ENCODE assay signal across 8 mouse cellular contexts in the genomic region with DNA sequence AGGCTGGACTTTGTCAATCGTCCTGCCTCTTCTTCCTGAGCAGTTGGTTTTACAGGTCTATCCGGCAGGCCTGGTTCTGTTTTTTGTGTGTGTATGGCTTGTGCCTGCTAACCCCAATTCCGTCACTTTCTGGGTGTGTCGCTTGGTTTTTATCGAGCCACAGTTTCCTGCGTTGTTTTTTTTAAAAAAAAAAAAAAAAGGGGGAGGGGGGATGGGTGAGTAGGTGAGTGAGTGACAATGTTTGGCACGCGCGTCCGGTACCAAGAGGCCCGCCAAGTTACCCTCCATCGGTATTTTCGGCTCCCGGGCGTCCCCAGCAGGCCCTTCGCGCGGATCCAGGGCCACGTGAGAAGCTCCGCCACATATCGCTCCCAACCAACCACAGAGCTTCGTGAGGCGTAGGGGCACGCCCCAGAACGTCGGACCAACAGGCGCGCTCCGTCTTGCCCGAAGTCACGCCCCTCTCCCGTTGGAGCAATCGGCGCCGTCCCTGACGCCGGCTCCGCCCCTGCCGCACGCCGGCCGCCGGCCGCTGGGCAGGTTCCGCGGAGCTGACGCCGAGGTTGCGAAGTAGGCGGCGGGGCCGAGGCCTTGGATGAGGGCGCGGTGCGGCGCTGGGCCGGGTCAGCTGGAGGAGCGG. TPM values are rescaled to one million over a fixed set of nuclear protein-coding genes. Genes with fewer than 3 reads are reported as not detected.
DNase-seq lines count a peak whose midpoint lies in the region; ATAC-seq and TF ChIP-seq lines count a peak whose summit lies in the region.

Gene Tatdn2, plus strand, starts transcription at position 469 of the 640 bp plus-strand sequence.

- no peaks in the 10 kb centered on the region for H3K9me3 ChIP-seq in MEL (replicated peaks; ENCODE audit: insufficient read depth, low read length)
- no peaks in the 10 kb centered on the region for H3K9me3 ChIP-seq in forebrain, postnatal 0 days (ENCODE audit: low read length)
- H3K9me3 ChIP-seq in lung, embryonic 15.5 days, result no peaks in the 10 kb centered on the region

- H3K4me1 ChIP-seq in MEL (ENCODE audit: control insufficient read depth in 1 of 2, insufficient read depth in 2 of 2, low read length in 2 of 2), result peaks cover 28 to 49% of the 10 kb centered on the region in 2 experiments
- H3K4me1 ChIP-seq in cerebellum, adult 2 months (ENCODE audit: control insufficient read depth, insufficient read depth, low read length), result peaks cover 4% of the 10 kb centered on the region
- peaks cover 14% of the 10 kb centered on the region; the same call in 1 of the 2 replicates for H3K4me1 ChIP-seq in forebrain, postnatal 0 days (ENCODE audit: insufficient read depth)
- H3K4me1 ChIP-seq in lung, embryonic 15.5 days, result peaks cover 23% of the 10 kb centered on the region

- peak within 1 kb of the TSS; percentile 99 for H3K27ac ChIP-seq in MEL (ENCODE audit: control insufficient read depth, low read depth, low read length)
- peak within 1 kb of the TSS; percentile 39 for H3K27ac ChIP-seq in cerebellum, adult 2 months (ENCODE audit: insufficient read depth, low read length)
- peak within 1 kb of the TSS; percentile 84 for H3K27ac ChIP-seq in forebrain, postnatal 0 days (ENCODE audit: low read depth, low read length)
- peak within 1 kb of the TSS; percentile 96 for H3K27ac ChIP-seq in lung, embryonic 15.5 days

- peak; percentile 62 to 84; a peak in 3 of 4 replicates for TF ChIP-seq EP300 in MEL (IDR thresholded peaks at IDR 0.05; ENCODE audit: low read depth in 1 of 2, low read length in 2 of 2)

- TF ChIP-seq RAD21 in MEL (IDR thresholded peaks at IDR 0.05; ENCODE audit: low read depth, low read length), result no peak

- TF ChIP-seq CTCF in MEL (IDR thresholded peaks at IDR 0.05 in 2 of 3, conservative IDR thresholded peaks at IDR 0.05 in 1 of 3; ENCODE audit: control insufficient read depth in 1 of 3, insufficient read depth in 1 of 3, low read depth in 2 of 3, low read length in 3 of 3, poor library complexity in 1 of 3, severe bottlenecking in 1 of 3), result 0 out of 6 replicates have a peak, but pooled peaks of 1 of the 3 experiments have one; percentile 12
- TF ChIP-seq CTCF in cerebellum, adult 2 months (IDR thresholded peaks at IDR 0.05; ENCODE audit: borderline replicate concordance, insufficient read depth, low read depth, low read length), result no peak
- TF ChIP-seq CTCF in forebrain, postnatal 0 days (IDR thresholded peaks at IDR 0.05; ENCODE audit: low read depth), result peak; percentile 29

- peaks cover 22 to 62% of the 10 kb centered on the region in 2 experiments for H3K36me3 ChIP-seq in MEL (ENCODE audit: control insufficient read depth in 1 of 2, insufficient read depth in 2 of 2, low read length in 2 of 2)
- H3K36me3 ChIP-seq in forebrain, postnatal 0 days (ENCODE audit: insufficient read depth), result peaks cover 12% of the 10 kb centered on the region
- H3K36me3 ChIP-seq in lung, embryonic 15.5 days, result peaks cover 12% of the 10 kb centered on the region

- peak within 1 kb of the TSS; percentile 96 for H3K9ac ChIP-seq in MEL (ENCODE audit: control insufficient read depth, low read depth, low read length, poor library complexity, severe bottlenecking)
- H3K9ac ChIP-seq in forebrain, postnatal 0 days, result peak within 1 kb of the TSS; percentile 67
- H3K9ac ChIP-seq in lung, embryonic 15.5 days, result peak within 1 kb of the TSS; percentile 73

- no peaks in the 10 kb centered on the region for H3K27me3 ChIP-seq in MEL (ENCODE audit: control insufficient read depth in 1 of 2, insufficient read depth in 2 of 2, low read length in 2 of 2)
- H3K27me3 ChIP-seq in cerebellum, adult 2 months (ENCODE audit: control insufficient read depth, insufficient read depth, low read length), result no peaks in the 10 kb centered on the region
- no peaks in the 10 kb centered on the region for H3K27me3 ChIP-seq in forebrain, postnatal 0 days (ENCODE audit: insufficient read depth, low read length)
- H3K27me3 ChIP-seq in lung, embryonic 15.5 days, result no peaks in the 10 kb centered on the region

- peak; percentile 100 for ATAC-seq in forebrain, postnatal 0 days
- ATAC-seq in lung, embryonic 15.5 days (ENCODE audit: borderline replicate concordance, extremely low read depth, low FRiP score, low TSS enrichment), result peak; percentile 98

- peak; percentile 99 for DNase-seq in MEL (ENCODE audit: low read depth, low spot score)
- peak; percentile 95 to 99 for DNase-seq in cerebellum, adult 2 months
- DNase-seq in forebrain, postnatal 0 days, result peak; percentile 97
- peak; percentile 96 for DNase-seq in heart, postnatal 4 days
- peak; percentile 97 for DNase-seq in layer of hippocampus, adult 8-10 months (ENCODE audit: low spot score in 2 of 2)
- DNase-seq in ovary, adult 18-20 months (ENCODE audit: low spot score), result peak; percentile 98
- DNase-seq in thymus, postnatal 0 days (ENCODE audit: low spot score), result peak; percentile 98

- peaks cover 56% of the 10 kb centered on the region for H3K79me2 ChIP-seq in MEL (ENCODE audit: control insufficient read depth, insufficient read depth, low read length, poor library complexity)

- WGBS in cerebellum, adult 2 months, result under 1% methylated on average over 53 of the region's 58 CpGs
- WGBS in forebrain, postnatal 0 days, result 2% methylated on average over 55 of the region's 58 CpGs
- WGBS in lung, embryonic 15.5 days, result under 1% methylated on average over 46 of the region's 58 CpGs

- H3K4me3 ChIP-seq in MEL (ENCODE audit: control insufficient read depth in 1 of 2, insufficient read depth in 1 of 2, low read depth in 2 of 2, low read length in 2 of 2), result peak within 1 kb of the TSS; percentile 78 to 89
- peak within 1 kb of the TSS; percentile 81 for H3K4me3 ChIP-seq in cerebellum, adult 2 months (replicated peaks; ENCODE audit: insufficient read depth, low read depth, low read length)
- peak within 1 kb of the TSS; percentile 92 for H3K4me3 ChIP-seq in forebrain, postnatal 0 days (ENCODE audit: low read depth, low read length)
- peak within 1 kb of the TSS; percentile 93 for H3K4me3 ChIP-seq in lung, embryonic 15.5 days

- TF ChIP-seq POLR2A in MEL (IDR thresholded peaks at IDR 0.05; ENCODE audit: control insufficient read depth in 1 of 2, insufficient read depth in 1 of 2, low read depth in 1 of 2, low read length in 2 of 2, poor library complexity in 1 of 2), result peak; percentile 55 to 72; a peak in 3 of 4 replicates
- TF ChIP-seq POLR2A in cerebellum, adult 2 months (IDR thresholded peaks at IDR 0.05; ENCODE audit: borderline replicate concordance, insufficient read depth, low read length), result peak; percentile 86

- peak within 1 kb of the TSS; percentile 99 for H3K4me2 ChIP-seq in forebrain, postnatal 0 days (ENCODE audit: low read depth)
- peak within 1 kb of the TSS; percentile 96 for H3K4me2 ChIP-seq in lung, embryonic 15.5 days

TF ChIP-seq in MEL, 35 proteins besides CTCF, POLR2A, EP300 and RAD21 (continues in another document):
- TF ChIP-seq TAL1 (IDR thresholded peaks at IDR 0.05; ENCODE audit: low read length), result no peak
- peak; percentile 77 for TF ChIP-seq HCFC1 (IDR thresholded peaks at IDR 0.05; ENCODE audit: low read depth, low read length)
- TF ChIP-seq MAZ (IDR thresholded peaks at IDR 0.05; ENCODE audit: low read depth, low read length), result no peak
- TF ChIP-seq MXI1 (IDR thresholded peaks at IDR 0.05; ENCODE audit: low read depth, low read length), result peak; percentile 87
- TF ChIP-seq ZKSCAN1 (IDR thresholded peaks at IDR 0.05; ENCODE audit: low read depth, low read length), result peak; percentile 61; the same call in 1 of the 2 replicates
- TF ChIP-seq UBTF (IDR thresholded peaks at IDR 0.05; ENCODE audit: borderline replicate concordance, insufficient read depth, low read depth, low read length), result no peak
- peak; percentile 94 for TF ChIP-seq SIN3A (IDR thresholded peaks at IDR 0.05; ENCODE audit: low read length)
- no peak for TF ChIP-seq JUND (IDR thresholded peaks at IDR 0.05; ENCODE audit: low read depth, low read length)
- TF ChIP-seq MEF2A (IDR thresholded peaks at IDR 0.05; ENCODE audit: extremely low read depth, insufficient replicate concordance, low read depth, low read length, poor library complexity, severe bottlenecking), result no peak
- peak; percentile 77 for TF ChIP-seq NELFE (IDR thresholded peaks at IDR 0.05; ENCODE audit: low read depth, low read length)
- TF ChIP-seq NRF1 (IDR thresholded peaks at IDR 0.05; ENCODE audit: insufficient read depth, low read depth, low read length, poor library complexity, severe bottlenecking), result 0 out of 2 replicates have a peak, but pooled peaks have one; percentile 7
- no peak for TF ChIP-seq ZC3H11A (IDR thresholded peaks at IDR 0.05; ENCODE audit: low read depth, low read length)
- peak; percentile 94 for TF ChIP-seq MAX (IDR thresholded peaks at IDR 0.05; ENCODE audit: low read length)
- TF ChIP-seq RCOR1 (IDR thresholded peaks at IDR 0.05; ENCODE audit: low read depth, low read length), result peak; percentile 30; the same call in 1 of the 2 replicates
- no peak for TF ChIP-seq MAFK (IDR thresholded peaks at IDR 0.05; ENCODE audit: borderline replicate concordance, low read depth, low read length)
- TF ChIP-seq CHD2 (IDR thresholded peaks at IDR 0.05; ENCODE audit: low read length), result peak; percentile 43; the same call in 1 of the 2 replicates
- TF ChIP-seq TCF12 (IDR thresholded peaks at IDR 0.05; ENCODE audit: low read depth, low read length), result peak; percentile 62
- no peak for TF ChIP-seq KAT2A (conservative IDR thresholded peaks at IDR 0.05; ENCODE audit: low read depth, low read length)
- peak; percentile 99 for TF ChIP-seq ZNF384 (IDR thresholded peaks at IDR 0.05; ENCODE audit: low read depth, low read length)
- no peak for TF ChIP-seq GABPA (IDR thresholded peaks at IDR 0.05; ENCODE audit: low read depth, low read length)
- TF ChIP-seq POLR2AphosphoS2 (IDR thresholded peaks at IDR 0.05; ENCODE audit: low read length), result peak; percentile 83
- peak; percentile 89 for TF ChIP-seq USF1 (IDR thresholded peaks at IDR 0.05; ENCODE audit: low read depth, low read length)
- peak; percentile 93 for TF ChIP-seq BHLHE40 (IDR thresholded peaks at IDR 0.05; ENCODE audit: borderline replicate concordance, low read depth, low read length)

RNA-seq across cellular contexts. Expression of gene Tatdn2, which starts in this region (rescaled TPM):
- 111 and 136 TPM in 2 replicates for total RNA-seq in MEL (2012; rRNA removed)
- polyA plus RNA-seq in MEL (2012; ENCODE audit: insufficient read depth in 1 of 2, insufficient read length in 2 of 2, low read depth in 1 of 2, low replicate concordance in 2 of 2, missing spikeins in 1 of 2), result 100 to 1,000 TPM; 102 to 121 TPM
- polyA plus RNA-seq in cerebellum, adult 2 months (2012; rRNA removed), result 28.9 and 31.0 TPM in 2 replicates
- 67.0 and 69.2 TPM in 2 replicates for total RNA-seq in forebrain, postnatal 0 days (2014; rRNA removed)
- polyA plus RNA-seq in forebrain, postnatal 0 days (2015; fragmentation: Nextera tagmentation; extraction: Ambion mirVana), result 1.4 and 1.7 TPM in 2 replicates
- total RNA-seq in heart, postnatal 4 days (2021), result 10 to 100 TPM; 76.2 to 80.7 TPM
- total RNA-seq in layer of hippocampus, adult 8-10 months (2022), result 10 to 100 TPM; 63.5 to 73.0 (median 68.1) TPM
- 0.37 and 0.67 TPM in 2 replicates for polyA plus RNA-seq in lung, embryonic 15.5 days (2015; fragmentation: Nextera tagmentation; extraction: Ambion mirVana)
- 1.5 and 1.7 TPM in 2 replicates for polyA plus RNA-seq in thymus, postnatal 0 days (2015; fragmentation: Nextera tagmentation; extraction: Ambion mirVana)

Comparison
In these comparisons a context has a peak if more than half of its experiments do, and no peak if none do; other contexts are left out.
1. Peak in every context shown above with its lines: DNase-seq, ATAC-seq, H3K4me3 ChIP-seq and H3K27ac ChIP-seq.
2. RNA of gene Tatdn2 (polyA plus RNA-seq): 102 to 121 TPM in MEL and 28.9 to 31.0 TPM in cerebellum, adult 2 months; 1.5 to 1.7 TPM in thymus, postnatal 0 days, 1.4 to 1.7 TPM in forebrain, postnatal 0 days and 0.37 to 0.67 TPM in lung, embryonic 15.5 days; every median in the first group is over 10 times any median in the second.
3. Peak in ATAC-seq, H3K4me3 ChIP-seq, H3K27ac ChIP-seq, H3K9ac ChIP-seq and H3K4me2 ChIP-seq in lung, embryonic 15.5 days; RNA of the gene not detected or under 1 TPM.
4. H3K27ac ChIP-seq: peak in every context shown above with its lines; median percentile 99 in MEL; 96 in lung, embryonic 15.5 days; 84 in forebrain, postnatal 0 days; 39 in cerebellum, adult 2 months.